Mouse (Mus musculus) stomach, embryonic 15.5 days (tissue): ENCODE data around the gene Prtn3. TPM values are rescaled to one million over a fixed set of nuclear protein-coding genes. Genes with fewer than 3 reads are reported as not detected.

Experiments
- ATAC-seq: fragments of 200-750 bp; cut with Nextera tagmentation; 2 replicates; pipeline ENCODE4 v1.8.0; 2017; ENCODE audit warnings: low read depth, moderate number of reproducible peaks, moderate TSS enrichment; ENCODE audit not compliant: insufficient read depth, low FRiP score
- H3K27ac ChIP-seq: fragments of 300-500 bp; sonication (generic); 2 replicates; pipeline ENCODE4 v1.5.1; 2015; ENCODE audit warnings: mild to moderate bottlenecking, inconsistent platforms
- H3K27me3 ChIP-seq: fragments of 300-500 bp; sonication (generic); replicated peaks from 2 replicates; pipeline ENCODE4 v1.6.1; 2015; ENCODE audit warnings: inconsistent platforms
- H3K36me3 ChIP-seq: fragments of 300-500 bp; sonication (generic); 2 replicates; pipeline ENCODE4 v1.6.1; 2015; ENCODE audit warnings: inconsistent platforms
- H3K4me1 ChIP-seq: fragments of 300-500 bp; sonication (generic); 2 replicates; pipeline ENCODE4 v1.6.1; 2015; ENCODE audit warnings: inconsistent platforms
- H3K4me2 ChIP-seq: fragments of 300-500 bp; sonication (generic); 2 replicates; pipeline ENCODE4 v1.6.1; 2015; ENCODE audit warnings: mild to moderate bottlenecking, inconsistent platforms
- H3K4me3 ChIP-seq: fragments of 300-500 bp; sonication (generic); replicated peaks from 2 replicates; pipeline ENCODE4 v1.5.1; 2015; ENCODE audit warnings: inconsistent platforms
- H3K9ac ChIP-seq: fragments of 300-500 bp; sonication (generic); 2 replicates; pipeline ENCODE4 v1.6.1; 2015; ENCODE audit warnings: inconsistent platforms
- H3K9me3 ChIP-seq: fragments of 300-500 bp; sonication (generic); 2 replicates; pipeline ENCODE4 v1.6.1; 2016; ENCODE audit warnings: inconsistent platforms
- WGBS: fragments of 180-500 bp; shearing (Covaris S2); methylation state at CpG from one replicate; pipeline ENCODE4 v1.1.7; 2015; 5-methylcytosine and 5-hydroxymethylcytosine counted together
- polyA plus RNA-seq: library from polyadenylated mRNA; unstranded; fragments of >200 nt; fragmentation: Nextera tagmentation; extraction: Ambion mirVana; gene quantifications from 2 replicates; pipeline ENCODE4 v1.2.1, GENCODE M21; 2015

Prtn3 gene
- polyA plus RNA-seq, 1 experiment from 2014 or later, result 10.6 TPM

DNA sequence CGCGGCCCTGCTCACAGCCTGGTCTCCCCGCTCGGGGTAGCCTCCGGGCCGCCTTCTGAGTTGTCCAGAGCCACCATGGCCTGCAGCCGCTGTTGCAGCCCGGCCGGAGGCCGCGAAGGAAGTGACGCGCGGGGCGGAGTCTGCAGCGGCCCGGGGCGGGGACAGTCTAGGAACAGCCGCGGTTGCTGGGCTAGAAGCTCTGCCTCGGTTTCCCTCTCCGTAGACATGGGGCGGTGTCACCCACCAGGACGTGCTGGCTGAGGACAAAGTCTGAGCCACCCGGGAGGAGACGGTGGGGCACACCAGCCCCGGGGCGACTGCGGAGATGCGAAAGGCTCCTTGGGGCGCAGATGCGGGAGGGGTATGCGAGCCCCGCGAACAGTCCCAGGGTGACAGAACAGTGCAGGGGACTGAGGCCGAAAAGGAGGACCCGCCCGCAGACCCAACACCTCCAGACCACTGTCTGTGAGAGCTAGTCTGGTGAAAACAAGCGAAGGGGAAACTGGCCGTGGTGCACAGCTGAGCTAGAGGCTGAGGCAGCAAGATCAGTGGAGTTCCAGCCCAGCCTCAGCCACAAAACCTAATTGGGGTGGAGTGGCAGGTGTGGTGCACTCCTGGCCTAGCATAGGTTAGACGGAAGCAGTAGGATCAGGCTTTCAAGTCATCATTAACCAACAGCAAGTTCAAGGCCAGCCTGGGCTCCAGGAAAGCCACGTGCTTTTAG is 42.7 kb downstream of the Prtn3 start, which contains the start of gene Kiss1r:
Gene Kiss1r (plus strand): TSS at position 164 of the 724 bp plus-strand sequence.
- 2% methylated on average over 41 of the region's 42 CpGs for WGBS
- peak within 1 kb of the TSS; percentile 84 for H3K4me2 ChIP-seq
- H3K4me3 ChIP-seq, result peak within 1 kb of the TSS; percentile 85
- peak within 1 kb of the TSS; percentile 80 for H3K27ac ChIP-seq
- peaks cover 7% of the 10 kb centered on the region; the same call in 1 of the 2 replicates for H3K36me3 ChIP-seq
- ATAC-seq, result peak; percentile 74
- H3K9ac ChIP-seq, result peak within 1 kb of the TSS; percentile 91
- peaks cover 43% of the 10 kb centered on the region for H3K27me3 ChIP-seq
- H3K9me3 ChIP-seq, result no peaks in the 10 kb centered on the region
- H3K4me1 ChIP-seq, result peaks cover 68% of the 10 kb centered on the region

GRCm38 (mm10) chr10:79917532-79918100 is 43.3 kb downstream of the Prtn3 start:
- H3K4me1 ChIP-seq, result peaks cover 68% of the 10 kb centered on the region
- H3K27me3 ChIP-seq, result peaks cover 49% of the 10 kb centered on the region
- no peak overlapping the region for H3K27ac ChIP-seq
- peak overlapping the region; percentile 84 for H3K4me2 ChIP-seq
- H3K4me3 ChIP-seq, result peak overlapping the region; percentile 85
- 0 out of 2 replicates have a peak, but pooled peaks cover 2% of the 10 kb centered on the region for H3K36me3 ChIP-seq
- H3K9ac ChIP-seq, result peak overlapping the region; percentile 91; the same call in 1 of the 2 replicates
- 68% methylated on average over 5 of the region's 5 CpGs for WGBS
- no peaks in the 10 kb centered on the region for H3K9me3 ChIP-seq
- no peak for ATAC-seq

GRCm38 (mm10) chr10:79918231-79919078 is 44.2 kb downstream of the Prtn3 start:
- no peak overlapping the region for H3K27ac ChIP-seq
- WGBS, result 15% methylated on average over 34 of the region's 35 CpGs
- peaks cover 55% of the 10 kb centered on the region for H3K27me3 ChIP-seq
- H3K4me1 ChIP-seq, result peaks cover 68% of the 10 kb centered on the region
- no peaks in the 10 kb centered on the region for H3K36me3 ChIP-seq
- H3K4me2 ChIP-seq, result peak overlapping the region; percentile 32
- peak overlapping the region; percentile 19 for H3K4me3 ChIP-seq
- no peak for ATAC-seq
- no peaks in the 10 kb centered on the region for H3K9me3 ChIP-seq
- H3K9ac ChIP-seq, result no peak overlapping the region

DNA sequence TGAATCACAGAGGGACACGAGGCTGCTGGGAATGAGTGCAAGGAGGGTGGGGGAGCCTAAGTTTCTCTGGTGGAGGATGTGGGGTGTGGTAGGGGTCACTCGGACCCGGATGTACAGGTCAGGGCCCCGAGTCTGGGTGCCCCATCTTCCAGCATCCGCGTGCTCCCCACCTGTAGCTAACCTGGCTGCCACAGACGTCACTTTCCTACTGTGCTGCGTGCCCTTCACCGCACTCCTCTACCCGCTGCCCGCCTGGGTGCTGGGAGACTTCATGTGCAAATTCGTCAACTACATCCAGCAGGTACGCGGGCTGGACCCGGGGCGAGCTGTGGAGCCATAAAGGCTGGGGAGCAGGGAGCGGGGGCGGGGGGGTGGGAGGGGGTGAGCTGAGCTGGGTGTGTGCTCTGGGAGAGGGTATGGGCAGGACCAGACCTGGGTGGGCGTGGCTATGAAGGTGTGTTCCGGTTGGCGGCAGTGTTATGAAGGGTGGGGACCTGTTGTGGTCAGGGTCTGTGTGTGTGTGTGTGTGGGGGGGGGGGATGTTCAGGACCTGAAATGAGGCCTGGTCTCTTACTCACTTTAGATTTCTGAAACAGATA is 45.1 kb downstream of the Prtn3 start:
- 8% methylated on average over 21 of the region's 21 CpGs for WGBS
- peaks cover 55% of the 10 kb centered on the region for H3K27me3 ChIP-seq
- no peak for ATAC-seq

GRCm38 (mm10) chr10:79920056-79920890 is 46.0 kb downstream of the Prtn3 start:
- ATAC-seq, result no peak
- Histone ChIP-seq H3K27me3 (peaks cover 55% of the 10 kb centered on the region), H3K4me1 (peaks cover 54% of the 10 kb centered on the region), H3K9ac (no peak overlapping the region), H3K4me3 (no peak overlapping the region), H3K27ac (no peak overlapping the region), H3K4me2 (peak overlapping the region; percentile 53), H3K36me3 (no peaks in the 10 kb centered on the region), H3K9me3 (no peaks in the 10 kb centered on the region)
- WGBS, result 26% methylated on average over 26 of the region's 26 CpGs

More for the DNA sequence above, 45.1 kb downstream of the Prtn3 start:
- peaks cover 62% of the 10 kb centered on the region for H3K4me1 ChIP-seq
- no peak overlapping the region for H3K27ac ChIP-seq
- H3K4me2 ChIP-seq, result peak overlapping the region; percentile 46
- peak overlapping the region; percentile 16; the same call in 1 of the 2 replicates for H3K4me3 ChIP-seq
- no peaks in the 10 kb centered on the region for H3K36me3 ChIP-seq
- H3K9ac ChIP-seq, result peak overlapping the region; percentile 16; the same call in 1 of the 2 replicates
- H3K9me3 ChIP-seq, result no peaks in the 10 kb centered on the region

- no peaks in the 10 kb centered on the region for H3K9me3 ChIP-seq
- peaks cover 54% of the 10 kb centered on the region for H3K4me1 ChIP-seq
- 4% methylated on average over 41 of the region's 41 CpGs for WGBS
- H3K4me3 ChIP-seq, result peak within 1 kb of the TSS; percentile 29
- ATAC-seq, result no peak
- peaks cover 55% of the 10 kb centered on the region for H3K27me3 ChIP-seq
- H3K9ac ChIP-seq, result no peak within 1 kb of the TSS
- H3K4me2 ChIP-seq, result peak within 1 kb of the TSS; percentile 53
- no peak within 1 kb of the TSS for H3K27ac ChIP-seq
- H3K36me3 ChIP-seq, result no peaks in the 10 kb centered on the region
Measured at GRCm38 (mm10) chr10:79920958-79921535, 46.8 kb downstream of the Prtn3 start, which contains the start of gene R3hdm4. Gene R3hdm4, minus strand, starts transcription at chr10:79921208.

DNA sequence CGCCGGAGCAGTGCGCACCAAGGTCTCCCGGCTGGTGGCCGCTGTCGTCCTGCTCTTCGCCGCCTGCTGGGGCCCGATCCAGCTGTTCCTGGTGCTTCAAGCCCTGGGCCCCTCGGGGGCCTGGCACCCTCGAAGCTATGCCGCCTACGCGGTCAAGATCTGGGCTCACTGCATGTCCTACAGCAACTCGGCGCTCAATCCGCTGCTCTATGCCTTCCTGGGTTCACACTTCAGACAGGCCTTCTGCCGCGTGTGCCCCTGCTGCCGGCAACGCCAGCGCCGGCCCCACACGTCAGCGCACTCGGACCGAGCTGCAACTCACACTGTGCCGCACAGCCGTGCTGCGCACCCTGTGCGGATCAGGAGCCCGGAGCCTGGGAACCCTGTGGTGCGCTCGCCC is 47.3 kb downstream of the Prtn3 start:
- no peaks in the 10 kb centered on the region for H3K36me3 ChIP-seq
- H3K9ac ChIP-seq, result no peak overlapping the region
- peak overlapping the region; percentile 29 for H3K4me3 ChIP-seq
- no peaks in the 10 kb centered on the region for H3K9me3 ChIP-seq
- no peak for ATAC-seq
- peaks cover 55% of the 10 kb centered on the region for H3K27me3 ChIP-seq
- H3K4me1 ChIP-seq, result peaks cover 53% of the 10 kb centered on the region
- WGBS, result 3% methylated on average over 34 of the region's 34 CpGs
- peak overlapping the region; percentile 53 for H3K4me2 ChIP-seq
- H3K27ac ChIP-seq, result no peak overlapping the region

DNA sequence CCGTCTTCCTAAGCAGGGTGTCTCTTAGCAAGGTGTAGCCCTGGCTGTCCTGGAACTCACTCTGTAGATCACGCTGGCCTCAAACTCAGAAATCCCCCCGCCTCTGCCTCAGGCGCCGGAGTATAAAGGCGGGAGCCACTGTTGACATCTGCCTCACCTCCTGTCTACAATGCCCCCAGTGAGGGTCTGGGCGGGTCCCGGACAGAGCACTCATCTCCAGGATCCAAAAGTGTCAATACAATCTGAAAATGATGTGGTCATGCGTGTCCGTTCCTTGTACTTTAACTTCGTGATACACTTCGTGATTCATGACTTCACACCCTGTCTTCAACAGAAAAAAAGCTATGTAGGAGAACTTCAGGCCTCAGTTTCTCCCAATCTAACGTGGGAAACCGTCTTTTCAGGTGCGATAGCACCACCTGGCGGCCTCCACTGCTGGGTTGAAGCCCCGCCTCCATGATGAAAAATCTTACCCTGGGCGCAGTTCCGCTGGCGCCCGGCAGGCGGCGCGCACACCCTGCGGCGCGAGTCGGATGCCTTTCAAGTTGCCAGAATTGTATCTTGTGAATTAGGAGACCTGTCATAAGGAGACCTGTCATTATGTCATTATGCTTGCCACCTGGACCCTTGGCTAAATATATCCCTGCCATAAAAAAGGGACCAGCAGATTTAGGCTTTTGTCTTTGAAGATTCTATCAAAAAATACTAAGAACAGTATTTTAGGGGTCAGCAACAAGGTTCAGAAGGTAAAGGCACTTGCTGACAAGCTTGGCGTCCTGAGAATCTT is 50.9 kb downstream of the Prtn3 start:
- H3K4me2 ChIP-seq, result peak overlapping the region; percentile 92
- H3K27me3 ChIP-seq, result peaks cover 29% of the 10 kb centered on the region
- H3K4me3 ChIP-seq, result no peak overlapping the region
- no peaks in the 10 kb centered on the region for H3K36me3 ChIP-seq
- peaks cover 34% of the 10 kb centered on the region for H3K4me1 ChIP-seq
- H3K9ac ChIP-seq, result no peak overlapping the region
- no peak for ATAC-seq
- H3K9me3 ChIP-seq, result no peaks in the 10 kb centered on the region
- 11% methylated on average over 29 of the region's 29 CpGs for WGBS
- H3K27ac ChIP-seq, result peak overlapping the region; percentile 2; the same call in 1 of the 2 replicates

- no peak for ATAC-seq
- H3K9me3 ChIP-seq, result no peaks in the 10 kb centered on the region
- H3K27ac ChIP-seq, result peak overlapping the region; percentile 97
- H3K4me2 ChIP-seq, result peak overlapping the region; percentile 92
- H3K4me1 ChIP-seq, result peaks cover 28% of the 10 kb centered on the region
- H3K4me3 ChIP-seq, result peak overlapping the region; percentile 99
- 9% methylated on average over 14 of the region's 15 CpGs for WGBS
- no peaks in the 10 kb centered on the region for H3K36me3 ChIP-seq
- peak overlapping the region; percentile 54; the same call in 1 of the 2 replicates for H3K9ac ChIP-seq
- H3K27me3 ChIP-seq, result peaks cover 21% of the 10 kb centered on the region
Measured at GRCm38 (mm10) chr10:79925785-79926490, 51.7 kb downstream of the Prtn3 start.
